Mouse (Mus musculus) heart, adult 2 months (tissue): ENCODE measurements around the gene Qars.

Experiments
- CTCF ChIP-seq: fragments of 200-600 bp; IDR thresholded peaks from 2 replicates; pipeline ENCODE4 v1.8.1; 2022; ENCODE audit warnings: antibody characterized with exemption, mild to moderate bottlenecking, moderate library complexity
- EP300 ChIP-seq: fragments of 200-500 bp; IDR thresholded peaks from 2 replicates; pipeline ENCODE4 v1.6.1; 2011; ENCODE audit warnings: low read depth, low read length, control low read depth; ENCODE audit not compliant: insufficient read depth
- POLR2A ChIP-seq: fragments of 200-500 bp; IDR thresholded peaks from 2 replicates; pipeline ENCODE4 v1.6.1; 2011; ENCODE audit warnings: mild to moderate bottlenecking, low read depth, low read length, control low read depth; ENCODE audit not compliant: insufficient read depth

DNA sequence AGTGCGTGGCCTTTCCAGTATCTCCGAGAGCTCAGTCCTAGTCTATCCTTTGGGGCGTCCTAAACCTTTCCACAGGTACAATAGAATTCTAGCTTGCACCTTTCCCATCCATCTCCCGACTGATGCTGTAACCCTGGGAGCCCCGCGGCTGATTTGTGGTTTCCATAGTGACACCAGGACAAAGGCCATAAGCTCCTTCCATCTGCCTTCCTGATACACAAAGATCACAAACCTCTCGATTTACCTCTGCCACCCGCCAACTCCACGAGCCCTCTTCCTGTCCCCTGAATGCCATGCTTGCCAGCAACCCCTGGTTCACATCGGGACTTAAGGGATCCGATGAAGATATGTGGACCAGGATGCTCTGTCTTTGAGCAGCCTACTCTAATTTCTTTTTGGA lies 28.3 kb upstream of the Qars start:
- TF ChIP-seq POLR2A = no peak
- TF ChIP-seq CTCF = no peak
- no peak for TF ChIP-seq EP300
